Mouse (Mus musculus): ENCODE results near the gene Sparc.

Gene Sparc

DNA sequence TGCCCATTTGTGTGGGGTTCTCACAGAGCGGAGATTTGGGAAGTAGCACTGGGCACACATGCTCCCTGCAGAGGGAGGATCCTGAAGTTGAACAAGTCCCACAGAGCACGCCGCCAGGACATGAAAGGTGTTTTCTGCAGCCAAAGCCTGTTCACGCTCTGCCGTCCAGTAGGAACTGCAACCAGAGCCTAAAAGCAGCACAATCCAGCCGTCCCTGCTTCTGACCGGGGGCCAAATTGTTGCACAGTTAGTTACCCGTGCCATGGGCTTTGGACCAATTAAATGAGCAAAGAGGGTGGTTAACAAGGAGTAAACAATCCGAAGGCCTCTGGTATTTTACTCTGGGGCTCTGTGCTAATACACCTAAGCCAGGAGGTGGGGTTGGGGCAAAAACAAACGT lies 55.2 kb downstream of the Sparc start:
- no peak for DNase-seq (ENCODE audit: low spot score in 2 of 2)

DNA sequence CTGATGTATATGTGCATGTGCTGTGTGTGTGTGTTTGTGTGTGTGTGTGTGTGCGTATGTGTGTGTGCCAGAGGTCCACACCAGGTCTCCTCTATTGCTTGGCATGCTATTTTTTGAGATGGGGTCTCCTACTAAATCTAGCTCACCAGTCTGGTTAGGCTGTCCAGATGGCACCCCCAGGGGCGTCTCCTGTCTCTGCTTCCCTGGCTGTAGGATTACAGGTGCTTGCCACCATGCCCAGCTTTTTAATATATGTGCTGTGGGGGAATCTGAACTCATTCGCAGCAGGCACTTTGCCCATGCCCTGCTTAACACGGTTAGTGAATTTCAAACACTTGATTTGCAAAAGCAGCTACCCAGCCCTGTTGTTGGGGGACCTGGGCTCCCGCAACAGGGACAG lies 57.1 kb downstream of the Sparc start:
- no peak for DNase-seq (ENCODE audit: low spot score in 2 of 2)

DNA sequence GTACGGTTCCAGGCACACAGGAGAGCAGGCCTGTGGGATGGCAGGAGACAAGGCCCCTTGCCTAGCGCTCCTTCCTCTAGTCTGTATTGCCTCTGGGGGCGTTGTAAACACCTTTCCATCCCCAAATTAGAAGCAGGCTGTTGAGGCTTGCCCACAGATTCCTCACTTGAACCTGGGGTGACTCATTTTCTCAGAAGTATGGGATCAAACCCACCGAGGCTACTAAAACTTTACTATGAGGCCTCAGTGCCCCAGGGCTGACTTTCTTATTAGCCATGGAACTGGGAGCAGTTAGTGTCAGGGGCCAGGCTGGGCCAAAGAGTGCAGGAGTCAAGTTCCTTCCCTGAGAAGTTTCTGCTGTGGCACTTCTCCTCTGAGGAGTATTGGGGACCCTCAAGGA lies 57.7 kb downstream of the Sparc start:
- DNase-seq (ENCODE audit: low spot score in 2 of 2): no peak

DNA sequence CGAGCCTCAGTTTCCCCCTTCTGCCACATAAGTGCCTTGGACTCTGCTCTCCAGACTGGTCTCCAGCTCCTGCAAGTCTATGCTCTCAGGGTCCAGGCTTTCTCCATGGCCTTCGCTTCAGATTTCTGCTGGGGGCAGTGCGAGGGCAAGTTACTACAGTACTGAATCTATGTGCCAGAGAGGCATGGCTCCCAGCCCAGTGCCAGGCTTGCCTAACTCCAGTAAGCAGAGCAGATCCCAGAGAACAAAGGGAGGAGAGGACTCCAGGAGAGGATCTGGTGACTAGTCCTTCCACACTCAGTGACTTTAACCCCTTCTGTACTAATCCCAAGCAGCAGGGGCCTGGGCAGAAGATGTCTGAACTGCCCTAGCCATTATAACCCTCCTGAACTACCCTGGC lies 58.3 kb downstream of the Sparc start:
- DNase-seq (ENCODE audit: low spot score in 2 of 2): no peak

DNA sequence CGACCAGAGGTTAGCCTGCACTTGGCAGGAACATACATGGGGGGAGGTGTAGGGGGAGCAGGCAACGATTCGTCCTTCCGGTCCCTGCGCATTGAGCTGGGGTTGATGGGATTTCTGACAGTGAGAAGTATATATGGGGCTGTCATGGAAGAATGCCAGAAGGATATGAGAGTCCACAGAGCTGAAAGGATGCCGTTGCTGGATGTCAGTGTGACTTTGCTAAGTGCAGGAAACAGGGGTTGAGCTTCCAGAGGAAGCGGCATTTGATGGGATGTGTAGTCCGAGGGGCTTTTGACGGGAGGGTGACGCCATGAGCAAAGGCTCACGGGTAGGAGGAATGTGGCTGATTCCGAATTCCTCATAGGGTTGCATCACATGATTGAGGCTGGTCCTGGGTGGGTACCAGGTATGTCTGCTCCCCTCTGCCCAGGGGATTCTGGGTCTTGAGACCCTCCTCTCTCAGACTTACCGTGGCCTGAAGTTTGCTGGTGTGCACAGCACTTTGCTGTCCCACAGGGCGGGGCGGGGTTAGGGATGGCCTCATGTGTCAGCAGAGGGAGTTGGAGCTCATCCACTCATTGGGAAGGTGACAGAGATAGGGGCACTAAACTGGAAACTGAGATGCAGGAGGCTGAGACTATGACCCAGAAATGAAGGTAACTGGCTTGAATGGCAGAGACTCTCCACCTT lies 64.7 kb downstream of the Sparc start:
- no peak for DNase-seq (ENCODE audit: low spot score in 2 of 2)

DNA sequence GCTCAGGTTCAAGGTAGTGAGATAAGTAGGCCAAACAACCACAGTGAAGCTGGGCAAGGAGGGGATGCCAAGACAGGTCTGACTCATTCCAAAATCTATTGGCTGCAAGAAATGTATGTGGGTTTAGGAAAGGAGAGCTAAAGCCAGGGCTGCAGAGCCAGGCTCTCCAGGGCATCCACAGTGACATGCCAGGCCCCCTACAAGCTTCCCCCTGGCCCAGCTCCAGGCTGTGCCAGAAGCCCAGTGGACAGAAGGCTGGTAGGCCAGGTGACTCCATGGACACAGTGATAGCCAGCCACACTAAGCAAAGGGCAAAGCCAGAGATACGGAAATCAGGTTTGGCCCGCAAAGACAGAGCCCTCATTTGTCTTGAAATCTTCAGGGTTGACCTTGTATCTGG lies 66.1 kb downstream of the Sparc start:
- no peak for DNase-seq (ENCODE audit: low spot score in 2 of 2)

Measured in spleen, postnatal 10 days (tissue).